Comparison of ENCODE assay signal across 10 mouse cellular contexts in genomic region chr11:33075293-33075692, GRCm38 (mm10).
A peak's percentile ranks its signal among the peaks of the same experiment; 100 is the strongest.
DNase-seq lines count a peak whose midpoint lies in the region; ATAC-seq lines count a peak whose summit lies in the region.
"Had no signal": no experiment of that assay in that cellular context is flagged by ENCODE, and none has a peak within 500 bp of the region (broad histone marks: within the 10 kb centered on the region; RNA-seq: fewer than 3 reads in every experiment).

No protein-coding gene starts in this region.

- WGBS in forebrain, embryonic 15.5 days = 38% methylated on average over 8 of the region's 8 CpGs
- WGBS in forebrain, embryonic 10.5 days = 74% methylated on average over 8 of the region's 8 CpGs
- 38% methylated on average over 8 of the region's 8 CpGs for WGBS in limb, embryonic 13.5 days
- WGBS in stomach, embryonic 15.5 days = 36% methylated on average over 8 of the region's 8 CpGs
- whole genome bisulfite sequencing in liver, embryonic 12.5 days (ENCODE audit: insufficient replicate concordance) = 31% methylated on average over 8 of the region's 8 CpGs

- no peaks in the 10 kb centered on the region for H3K9me3 ChIP-seq in forebrain, embryonic 15.5 days
- H3K9me3 ChIP-seq in forebrain, embryonic 10.5 days = no peaks in the 10 kb centered on the region
- H3K9me3 ChIP-seq in limb, embryonic 13.5 days = no peaks in the 10 kb centered on the region
- H3K9me3 ChIP-seq in stomach, embryonic 15.5 days = no peaks in the 10 kb centered on the region
- no peaks in the 10 kb centered on the region for H3K9me3 ChIP-seq in liver, embryonic 12.5 days (replicated peaks)
- H3K9me3 ChIP-seq: heart, embryonic 13.5 days; megakaryocyte, embryonic 14.5 days had no signal

- ATAC-seq in forebrain, embryonic 15.5 days (replicated peaks) = peak; percentile 55; the same call in 1 of the 2 replicates
- peak; percentile 20; the same call in 1 of the 2 replicates for ATAC-seq in limb, embryonic 13.5 days (ENCODE audit: low FRiP score, low read depth)
- peak; percentile 50; the same call in 1 of the 2 replicates for ATAC-seq in stomach, embryonic 15.5 days (ENCODE audit: insufficient read depth, low FRiP score, low read depth)
- no peak for ATAC-seq in inflammation-experienced regulatory T-cells, adult 6 months
- no peak for ATAC-seq in liver, embryonic 12.5 days

- no peak overlapping the region for H3K9ac ChIP-seq in forebrain, embryonic 15.5 days (replicated peaks)
- H3K9ac ChIP-seq in limb, embryonic 13.5 days = 0 out of 2 replicates have a peak overlapping the region, but pooled peaks have one; percentile 31
- no peak overlapping the region for H3K9ac ChIP-seq in stomach, embryonic 15.5 days
- H3K9ac ChIP-seq in liver, embryonic 12.5 days = no peak overlapping the region
- H3K9ac ChIP-seq: heart, embryonic 13.5 days had no signal

- no peaks in the 10 kb centered on the region for H3K36me3 ChIP-seq in forebrain, embryonic 15.5 days
- no peaks in the 10 kb centered on the region for H3K36me3 ChIP-seq in forebrain, embryonic 10.5 days (replicated peaks)
- H3K36me3 ChIP-seq in limb, embryonic 13.5 days = no peaks in the 10 kb centered on the region
- no peaks in the 10 kb centered on the region for H3K36me3 ChIP-seq in stomach, embryonic 15.5 days
- H3K36me3 ChIP-seq in liver, embryonic 12.5 days = no peaks in the 10 kb centered on the region
- H3K36me3 ChIP-seq: heart, embryonic 13.5 days had no signal

- no peak for DNase-seq in forebrain, embryonic 10.5 days (ENCODE audit: extremely low spot score, low spot score)
- peak; percentile 38 for DNase-seq in thymus, postnatal 4 days
- no peak for DNase-seq in thymus, postnatal 10 days (ENCODE audit: low spot score in 2 of 2)

- H3K27me3 ChIP-seq in forebrain, embryonic 15.5 days = no peaks in the 10 kb centered on the region
- 0 out of 2 replicates have a peak, but pooled peaks cover 3% of the 10 kb centered on the region for H3K27me3 ChIP-seq in forebrain, embryonic 10.5 days (ENCODE audit: poor library complexity, severe bottlenecking)
- no peaks in the 10 kb centered on the region for H3K27me3 ChIP-seq in limb, embryonic 13.5 days
- H3K27me3 ChIP-seq in stomach, embryonic 15.5 days (replicated peaks) = no peaks in the 10 kb centered on the region
- H3K27me3 ChIP-seq in liver, embryonic 12.5 days (replicated peaks) = peaks cover 19% of the 10 kb centered on the region

- H3K4me1 ChIP-seq in forebrain, embryonic 15.5 days = peaks cover 20% of the 10 kb centered on the region; the same call in 1 of the 2 replicates
- peaks cover 18% of the 10 kb centered on the region for H3K4me1 ChIP-seq in forebrain, embryonic 10.5 days
- H3K4me1 ChIP-seq in limb, embryonic 13.5 days = peaks cover 72% of the 10 kb centered on the region
- H3K4me1 ChIP-seq in stomach, embryonic 15.5 days = peaks cover 4% of the 10 kb centered on the region; the same call in 1 of the 2 replicates
- H3K4me1 ChIP-seq in liver, embryonic 12.5 days = no peaks in the 10 kb centered on the region
- H3K4me1 ChIP-seq: megakaryocyte, embryonic 14.5 days had no signal

- no peak overlapping the region for H3K4me2 ChIP-seq in forebrain, embryonic 15.5 days (replicated peaks)
- H3K4me2 ChIP-seq in limb, embryonic 13.5 days (replicated peaks) = peak overlapping the region; percentile 19
- H3K4me2 ChIP-seq in stomach, embryonic 15.5 days = no peak overlapping the region
- no peak overlapping the region for H3K4me2 ChIP-seq in liver, embryonic 12.5 days
- H3K4me2 ChIP-seq: heart, embryonic 13.5 days had no signal

- H3K27ac ChIP-seq in forebrain, embryonic 15.5 days (replicated peaks) = no peak overlapping the region
- H3K27ac ChIP-seq in forebrain, embryonic 10.5 days = no peak overlapping the region
- peak overlapping the region; percentile 72; the same call in 1 of the 2 replicates for H3K27ac ChIP-seq in limb, embryonic 13.5 days
- no peak overlapping the region for H3K27ac ChIP-seq in stomach, embryonic 15.5 days
- H3K27ac ChIP-seq in liver, embryonic 12.5 days = no peak overlapping the region

- no peak overlapping the region for H3K4me3 ChIP-seq in forebrain, embryonic 15.5 days
- H3K4me3 ChIP-seq in forebrain, embryonic 10.5 days = no peak overlapping the region
- no peak overlapping the region for H3K4me3 ChIP-seq in limb, embryonic 13.5 days
- no peak overlapping the region for H3K4me3 ChIP-seq in stomach, embryonic 15.5 days (replicated peaks)
- H3K4me3 ChIP-seq in liver, embryonic 12.5 days = no peak overlapping the region
- H3K4me3 ChIP-seq: heart, embryonic 13.5 days; megakaryocyte, embryonic 14.5 days had no signal

Comparison
In these comparisons a context has a peak if more than half of its experiments do, and no peak if none do; other contexts are left out.
1. ATAC-seq: peak in forebrain, embryonic 15.5 days (single experiment), limb, embryonic 13.5 days (single experiment) and stomach, embryonic 15.5 days (single experiment); none in inflammation-experienced regulatory T-cells, adult 6 months (single experiment) and liver, embryonic 12.5 days (single experiment).